Mouse (Mus musculus) limb, embryonic 14.5 days (tissue): Measurements from ENCODE around the gene Ranbp9. TPM values are rescaled to one million over a fixed set of nuclear protein-coding genes. Genes with fewer than 3 reads are reported as not detected.

Source experiments
- ATAC-seq: fragments of 200-750 bp; cut with Nextera tagmentation; 2 replicates; pipeline ENCODE4 v1.8.0; 2017; ENCODE audit warnings: low read depth, moderate number of reproducible peaks, moderate TSS enrichment; ENCODE audit not compliant: low FRiP score
- DNase-seq: peaks from one replicate; pipeline ENCODE4 v3.0.0-alpha.2; 2015; ENCODE audit warnings: low spot score
- H3K27ac ChIP-seq: fragments of 300-500 bp; sonication (generic); replicated peaks from 2 replicates; pipeline ENCODE4 v1.5.1; 2014; ENCODE audit warnings: low read depth, mild to moderate bottlenecking, low read length, moderate library complexity, mixed read lengths
- H3K27me3 ChIP-seq: fragments of 300-500 bp; sonication (generic); 2 replicates; pipeline ENCODE4 v1.6.1; 2014; ENCODE audit warnings: low read length, mixed read lengths; ENCODE audit not compliant: control insufficient read depth, insufficient read depth
- H3K36me3 ChIP-seq: fragments of 300-500 bp; sonication (generic); 2 replicates; pipeline ENCODE4 v1.6.1; 2014; ENCODE audit warnings: mild to moderate bottlenecking, low read length, moderate library complexity, mixed read lengths; ENCODE audit not compliant: control insufficient read depth, insufficient read depth
- H3K4me1 ChIP-seq: fragments of 300-500 bp; sonication (generic); 2 replicates; pipeline ENCODE4 v1.6.1; 2014; ENCODE audit warnings: antibody characterized with exemption, low read length, mixed read lengths; ENCODE audit not compliant: control insufficient read depth, insufficient read depth
- H3K4me2 ChIP-seq: fragments of 300-500 bp; sonication (generic); replicated peaks from 2 replicates; pipeline ENCODE4 v1.6.1; 2014; ENCODE audit warnings: low read depth, mild to moderate bottlenecking, low read length, moderate library complexity; ENCODE audit not compliant: severe bottlenecking
- H3K4me3 ChIP-seq: fragments of 300-500 bp; sonication (generic); replicated peaks from 2 replicates; pipeline ENCODE4 v1.5.1; 2014; ENCODE audit warnings: low read length
- H3K9ac ChIP-seq: fragments of 300-500 bp; sonication (generic); 2 replicates; pipeline ENCODE4 v1.6.1; 2014; ENCODE audit warnings: mild to moderate bottlenecking, low read depth, low read length, moderate library complexity; ENCODE audit not compliant: severe bottlenecking
- H3K9me3 ChIP-seq: fragments of 300-500 bp; sonication (generic); 2 replicates; pipeline ENCODE4 v1.6.1; 2016; ENCODE audit warnings: low read length; ENCODE audit not compliant: control insufficient read depth
- POLR2A ChIP-seq: fragments of 200-500 bp; IDR thresholded peaks from 2 replicates; pipeline ENCODE4 v1.8.0; 2012; ENCODE audit warnings: inconsistent platforms, mild to moderate bottlenecking, moderate library complexity, borderline replicate concordance; ENCODE audit not compliant: insufficient read depth, insufficient read length; ENCODE audit errors: extremely low read depth
- WGBS: fragments of 180-500 bp; shearing (Covaris S2); extraction: QIAGEN DNeasy Blood & Tissue Kit; methylation state at CpG from one replicate; pipeline ENCODE4 v1.1.7; 2014; 5-methylcytosine and 5-hydroxymethylcytosine counted together
- polyA plus RNA-seq, 2 experiments: library from polyadenylated mRNA; depleted of rRNA in 1 of 2; stranded (reverse) in 1 of 2; unstranded in 1 of 2; fragments of >200 nt; fragmentation: Nextera tagmentation in 1 of 2; extraction: Ambion mirVana in 1 of 2; gene quantifications; 2 replicates each; pipeline versions ENCODE4 v1.2.1 to v1.2.3; 2012 to 2014

Ranbp9 gene
- polyA plus RNA-seq, 2 experiments, result 12.6 to 36.9 TPM

GRCm38 (mm10) chr13:43501601-43502000 is 20.5 kb upstream of the Ranbp9 start:
- H3K4me2 ChIP-seq, result no peak overlapping the region
- H3K27ac ChIP-seq, result no peak overlapping the region
- H3K36me3 ChIP-seq, result no peaks in the 10 kb centered on the region
- 76% methylated on average over 5 of the region's 5 CpGs for WGBS
- no peaks in the 10 kb centered on the region for H3K27me3 ChIP-seq
- no peak for TF ChIP-seq POLR2A
- H3K9me3 ChIP-seq, result no peaks in the 10 kb centered on the region; the same call in 1 of the 2 replicates
- no peak overlapping the region for H3K9ac ChIP-seq
- ATAC-seq (no peak), DNase-seq (no peak)
- peaks cover 7% of the 10 kb centered on the region; the same call in 1 of the 2 replicates for H3K4me1 ChIP-seq
- no peak overlapping the region for H3K4me3 ChIP-seq

GRCm38 (mm10) chr13:43500483-43500850 is 19.4 kb upstream of the Ranbp9 start:
- Histone ChIP-seq H3K4me1 (peaks cover 7% of the 10 kb centered on the region; the same call in 1 of the 2 replicates), H3K27me3 (no peaks in the 10 kb centered on the region), H3K9me3 (no peaks in the 10 kb centered on the region; the same call in 1 of the 2 replicates), H3K4me3 (no peak overlapping the region), H3K27ac (no peak overlapping the region), H3K36me3 (no peaks in the 10 kb centered on the region), H3K4me2 (no peak overlapping the region), H3K9ac (no peak overlapping the region)
- ATAC-seq (no peak), DNase-seq (no peak)
- no peak for TF ChIP-seq POLR2A
- 90% methylated on average over 4 of the region's 4 CpGs for WGBS

GRCm38 (mm10) chr13:43499731-43500482 is 18.8 kb upstream of the Ranbp9 start:
- no peaks in the 10 kb centered on the region for H3K27me3 ChIP-seq
- H3K4me2 ChIP-seq, result no peak overlapping the region
- peaks cover 7% of the 10 kb centered on the region; the same call in 1 of the 2 replicates for H3K4me1 ChIP-seq
- 83% methylated on average over 7 of the region's 7 CpGs for WGBS
- H3K27ac ChIP-seq, result no peak overlapping the region
- no peaks in the 10 kb centered on the region for H3K36me3 ChIP-seq
- no peak for TF ChIP-seq POLR2A
- H3K9me3 ChIP-seq, result no peaks in the 10 kb centered on the region; the same call in 1 of the 2 replicates
- no peak overlapping the region for H3K9ac ChIP-seq
- H3K4me3 ChIP-seq, result no peak overlapping the region
- no peak for ATAC-seq
- DNase-seq, result no peak

DNA sequence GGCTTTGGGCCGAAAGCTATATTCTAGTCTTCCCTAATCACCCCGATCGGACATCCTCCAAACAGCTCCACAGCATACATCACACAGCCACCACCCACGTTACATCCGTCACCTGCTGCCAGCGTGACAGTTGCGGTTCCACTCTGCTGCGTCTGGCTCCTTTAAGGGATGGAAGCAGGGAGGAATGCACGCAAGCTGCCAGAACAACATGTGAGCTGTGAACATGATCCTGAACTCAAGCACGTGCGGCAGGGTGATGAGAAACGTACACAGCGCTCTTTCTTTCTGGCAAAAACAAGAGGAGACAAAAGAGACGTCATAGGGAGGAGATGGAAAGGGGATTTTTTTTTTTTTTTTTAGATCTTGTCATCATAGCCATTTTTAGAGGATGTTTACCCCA is 17.8 kb upstream of the Ranbp9 start:
- no peak overlapping the region for H3K9ac ChIP-seq
- peak; percentile 51 for DNase-seq
- H3K27ac ChIP-seq, result no peak overlapping the region
- ATAC-seq, result 0 out of 2 replicates have a peak, but pooled peaks have one; percentile 53
- peaks cover 7% of the 10 kb centered on the region; the same call in 1 of the 2 replicates for H3K4me1 ChIP-seq
- WGBS, result 60% methylated on average over 14 of the region's 14 CpGs
- TF ChIP-seq POLR2A, result no peak
- no peak overlapping the region for H3K4me3 ChIP-seq
- H3K27me3 ChIP-seq, result no peaks in the 10 kb centered on the region
- no peaks in the 10 kb centered on the region; the same call in 1 of the 2 replicates for H3K9me3 ChIP-seq
- H3K4me2 ChIP-seq, result no peak overlapping the region
- no peaks in the 10 kb centered on the region for H3K36me3 ChIP-seq

DNA sequence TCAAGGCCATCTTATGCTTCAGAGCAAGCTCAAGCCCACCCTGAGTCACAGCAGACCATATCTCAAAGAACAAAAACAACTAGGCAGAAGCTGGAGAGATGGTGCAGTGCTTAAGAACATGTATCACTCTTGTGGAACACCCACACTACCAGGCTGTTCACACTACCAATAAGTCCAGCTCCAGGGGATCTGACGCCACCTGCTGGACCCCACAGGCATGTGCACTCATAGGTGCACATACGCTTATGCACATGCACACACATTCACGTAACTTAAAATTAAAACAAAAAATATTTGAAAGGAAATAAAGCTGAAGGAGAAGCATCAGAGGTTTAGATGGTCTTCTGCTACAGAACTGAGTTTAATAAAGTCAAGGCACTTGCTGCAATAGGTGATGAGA is 16.7 kb upstream of the Ranbp9 start:
- no peak for TF ChIP-seq POLR2A
- 96% methylated on average over 3 of the region's 3 CpGs for WGBS

GRCm38 (mm10) chr13:43496660-43497059 is 15.6 kb upstream of the Ranbp9 start:
- Histone ChIP-seq H3K27ac (no peak overlapping the region), H3K9ac (no peak overlapping the region), H3K4me1 (no peaks in the 10 kb centered on the region), H3K4me2 (no peak overlapping the region), H3K9me3 (no peaks in the 10 kb centered on the region; the same call in 1 of the 2 replicates), H3K36me3 (no peaks in the 10 kb centered on the region), H3K27me3 (no peaks in the 10 kb centered on the region), H3K4me3 (no peak overlapping the region)
- 6% methylated on average over 2 of the region's 2 CpGs for WGBS
- ATAC-seq (no peak), DNase-seq (no peak)
- TF ChIP-seq POLR2A, result no peak

More for the DNA sequence above, 16.7 kb upstream of the Ranbp9 start:
- Histone ChIP-seq H3K9me3 (no peaks in the 10 kb centered on the region; the same call in 1 of the 2 replicates), H3K4me3 (no peak overlapping the region), H3K9ac (no peak overlapping the region), H3K36me3 (no peaks in the 10 kb centered on the region), H3K4me1 (no peaks in the 10 kb centered on the region), H3K27ac (no peak overlapping the region), H3K4me2 (no peak overlapping the region), H3K27me3 (no peaks in the 10 kb centered on the region)
- DNase-seq (no peak), ATAC-seq (no peak)
